Mouse (Mus musculus): Measurements from ENCODE around the gene Prdm10.

GRCm38 (mm10) chr9:31272160-31272559 is 8.2 kb upstream of the Prdm10 start:
- TF ChIP-seq CTCF (IDR thresholded peaks at IDR 0.05; ENCODE audit: insufficient read depth, low read length) (no peak), POLR2A (IDR thresholded peaks at IDR 0.05; ENCODE audit: borderline replicate concordance, extremely low read depth, low read depth, low read length) (no peak)
